Mouse (Mus musculus) heart, embryonic 13.5 days (tissue): ENCODE data around the gene Mtus2. TPM values are rescaled to one million over a fixed set of nuclear protein-coding genes. Genes with fewer than 3 reads are reported as not detected.
A peak's percentile ranks its signal among the peaks of the same experiment; 100 is the strongest.

ENCODE experiments used
- ATAC-seq: fragments of 200-750 bp; cut with Nextera tagmentation; 2 replicates; pipeline ENCODE4 v1.8.0; 2017; ENCODE audit warnings: moderate TSS enrichment; ENCODE audit not compliant: insufficient number of reproducible peaks, low FRiP score, low TSS enrichment; ENCODE audit errors: extremely low read depth
- H3K27ac ChIP-seq: fragments of 300-500 bp; sonication (generic); replicated peaks from 2 replicates; pipeline ENCODE4 v1.5.1; 2015; ENCODE audit warnings: moderate library complexity, mild to moderate bottlenecking, inconsistent platforms
- H3K27me3 ChIP-seq: fragments of 300-500 bp; sonication (generic); replicated peaks from 2 replicates; pipeline ENCODE4 v1.6.1; 2015; ENCODE audit warnings: mild to moderate bottlenecking, inconsistent platforms
- H3K36me3 ChIP-seq: fragments of 300-500 bp; sonication (generic); 2 replicates; pipeline ENCODE4 v1.6.1; 2015; ENCODE audit warnings: mild to moderate bottlenecking, inconsistent platforms
- H3K4me1 ChIP-seq: fragments of 300-500 bp; sonication (generic); 2 replicates; pipeline ENCODE4 v1.6.1; 2015; ENCODE audit warnings: inconsistent platforms
- H3K4me2 ChIP-seq: fragments of 300-500 bp; sonication (generic); 2 replicates; pipeline ENCODE4 v1.6.1; 2015; ENCODE audit warnings: inconsistent platforms, mild to moderate bottlenecking, moderate library complexity
- H3K4me3 ChIP-seq: fragments of 300-500 bp; sonication (generic); 2 replicates; pipeline ENCODE4 v1.5.1; 2015; ENCODE audit warnings: moderate library complexity, mild to moderate bottlenecking, inconsistent platforms
- H3K9ac ChIP-seq: fragments of 300-500 bp; sonication (generic); 2 replicates; pipeline ENCODE4 v1.6.1; 2015; ENCODE audit warnings: inconsistent platforms, mild to moderate bottlenecking, moderate library complexity
- H3K9me3 ChIP-seq: fragments of 300-500 bp; sonication (generic); 2 replicates; pipeline ENCODE4 v1.6.1; 2016; ENCODE audit warnings: inconsistent platforms
- WGBS: fragments of 180-500 bp; shearing (Covaris S2); methylation state at CpG from one replicate; pipeline ENCODE4 v1.1.7; 2015; ENCODE audit warnings: mixed read lengths; 5-methylcytosine and 5-hydroxymethylcytosine counted together
- polyA plus RNA-seq: library from polyadenylated mRNA; unstranded; fragments of >200 nt; fragmentation: Nextera tagmentation; extraction: Ambion mirVana; gene quantifications from 2 replicates; pipeline ENCODE4 v1.2.1, GENCODE M21; 2015

The Mtus2 gene
- polyA plus RNA-seq, 1 experiment from 2014 or later = 102 TPM

DNA sequence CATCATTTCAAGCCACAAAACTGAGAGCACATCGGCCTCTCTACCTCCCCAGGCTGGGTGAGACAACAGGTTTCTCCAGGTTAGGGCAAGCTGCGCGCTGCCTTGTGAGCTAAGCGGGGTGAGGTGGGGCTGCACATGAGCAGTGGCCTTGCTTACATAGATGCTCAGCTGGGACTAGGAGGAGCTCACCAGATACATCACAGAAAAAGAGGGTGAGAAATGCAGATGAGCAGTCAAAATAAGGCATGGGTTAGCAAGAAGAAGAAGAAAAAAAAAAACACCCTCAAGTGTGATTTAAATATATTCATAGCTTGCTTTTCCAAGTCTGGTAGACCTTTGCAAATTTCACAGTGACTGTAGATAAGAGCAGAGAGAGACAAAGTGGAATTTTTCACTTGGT is 254.7 kb downstream of the Mtus2 start:
- Histone ChIP-seq H3K27ac (no peak overlapping the region), H3K4me3 (no peak overlapping the region), H3K9ac (no peak overlapping the region), H3K36me3 (no peaks in the 10 kb centered on the region), H3K9me3 (no peaks in the 10 kb centered on the region; the same call in 1 of the 2 replicates), H3K4me2 (no peak overlapping the region), H3K4me1 (no peaks in the 10 kb centered on the region), H3K27me3 (no peaks in the 10 kb centered on the region)
- ATAC-seq = no peak
- 96% methylated on average over 4 of the region's 4 CpGs for WGBS

DNA sequence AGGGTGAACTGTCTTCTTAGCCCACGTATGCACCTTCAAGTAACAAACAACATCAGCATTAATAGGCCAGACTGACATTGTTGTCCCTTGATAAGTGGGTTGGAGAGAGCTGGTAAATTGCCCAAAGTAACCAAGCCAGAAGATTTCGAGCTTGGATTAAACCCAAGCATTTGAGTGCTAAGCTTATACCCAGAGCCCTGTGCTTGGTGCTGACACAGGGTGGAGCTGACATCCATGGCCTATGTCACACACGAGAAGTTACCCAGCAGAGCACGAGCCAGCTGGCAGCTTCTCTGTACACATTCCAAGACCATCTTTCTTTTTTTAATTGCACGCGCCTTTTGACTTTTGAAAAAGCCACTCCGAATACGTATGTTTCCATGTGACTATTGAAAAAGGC is 259.7 kb downstream of the Mtus2 start:
- no peak overlapping the region for H3K27ac ChIP-seq
- no peak overlapping the region for H3K9ac ChIP-seq
- no peaks in the 10 kb centered on the region for H3K4me1 ChIP-seq
- no peak overlapping the region for H3K4me2 ChIP-seq
- no peak overlapping the region for H3K4me3 ChIP-seq
- no peaks in the 10 kb centered on the region for H3K9me3 ChIP-seq
- 77% methylated on average over 8 of the region's 8 CpGs for WGBS
- no peaks in the 10 kb centered on the region for H3K27me3 ChIP-seq
- H3K36me3 ChIP-seq = no peaks in the 10 kb centered on the region
- no peak for ATAC-seq

DNA sequence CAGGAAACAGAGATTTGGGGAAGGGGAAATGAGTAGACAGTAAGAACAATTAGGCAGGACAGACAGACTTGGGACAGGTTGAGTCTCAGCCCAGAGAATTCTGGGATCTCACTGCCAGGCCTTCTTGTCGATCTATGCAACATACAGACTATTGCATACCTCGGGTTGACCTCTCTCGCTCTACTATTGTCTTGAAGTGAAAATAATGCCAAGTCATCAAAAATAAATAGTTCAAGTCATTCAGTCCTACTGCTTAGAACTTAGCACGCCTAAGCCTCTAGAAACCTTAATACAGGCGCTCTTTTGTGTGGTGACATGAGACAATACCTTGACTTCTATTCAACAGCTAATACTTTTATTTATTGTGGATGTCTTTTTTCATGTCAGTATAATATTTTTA is 265.8 kb downstream of the Mtus2 start:
- 78% methylated on average over 5 of the region's 5 CpGs for WGBS
- no peak for ATAC-seq

DNA sequence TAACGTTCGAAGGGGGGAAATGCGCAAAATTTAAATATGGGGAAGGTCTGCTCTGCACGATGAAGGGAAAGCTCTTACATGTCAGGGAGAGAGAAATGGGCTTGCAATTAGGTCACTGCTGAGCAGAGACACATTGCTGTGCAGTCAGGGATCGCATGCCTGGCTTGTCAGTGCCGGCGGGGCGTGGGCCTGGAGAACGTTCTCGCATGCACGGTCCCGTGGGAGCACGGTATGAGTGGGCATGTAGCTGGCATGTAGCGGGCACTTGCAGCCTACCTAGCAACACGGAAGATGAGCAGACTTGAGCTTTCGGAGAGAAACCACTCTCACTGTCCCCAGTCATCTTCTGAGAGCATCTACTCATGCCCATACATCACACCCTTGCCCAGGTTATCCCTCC is 266.9 kb downstream of the Mtus2 start:
- WGBS = 80% methylated on average over 16 of the region's 16 CpGs
- Histone ChIP-seq H3K9ac (no peak overlapping the region), H3K36me3 (no peaks in the 10 kb centered on the region), H3K4me2 (no peak overlapping the region), H3K27ac (no peak overlapping the region), H3K9me3 (no peaks in the 10 kb centered on the region), H3K27me3 (no peaks in the 10 kb centered on the region), H3K4me3 (no peak overlapping the region), H3K4me1 (no peaks in the 10 kb centered on the region)
- no peak for ATAC-seq

More for the DNA sequence above, 265.8 kb downstream of the Mtus2 start:
- H3K27ac ChIP-seq = no peak overlapping the region
- no peaks in the 10 kb centered on the region for H3K27me3 ChIP-seq
- no peak overlapping the region for H3K4me3 ChIP-seq
- H3K36me3 ChIP-seq = no peaks in the 10 kb centered on the region
- H3K9ac ChIP-seq = no peak overlapping the region
- no peak overlapping the region for H3K4me2 ChIP-seq
- H3K9me3 ChIP-seq = no peaks in the 10 kb centered on the region
- H3K4me1 ChIP-seq = no peaks in the 10 kb centered on the region

DNA sequence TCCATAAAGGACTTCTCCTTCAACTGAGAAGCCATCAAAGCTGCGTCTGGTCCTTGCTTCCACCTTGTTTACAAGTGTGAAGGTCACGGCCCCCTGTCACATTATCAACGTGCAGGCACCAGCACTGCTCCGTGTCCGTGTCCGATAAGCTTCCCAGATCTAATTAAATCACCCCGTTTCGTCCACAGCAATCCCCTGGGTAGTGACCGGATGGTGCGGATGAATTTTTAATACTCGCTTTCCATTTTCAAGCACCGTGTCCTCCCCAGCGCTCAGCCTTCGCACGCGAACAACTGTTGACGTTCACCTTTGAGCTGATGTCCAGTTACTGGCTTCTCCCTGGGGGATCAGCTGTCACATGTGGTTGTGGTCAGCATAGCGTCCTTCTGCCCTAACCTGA is 276.6 kb downstream of the Mtus2 start:
- Histone ChIP-seq H3K27me3 (peaks cover 4% of the 10 kb centered on the region; the same call in 1 of the 2 replicates), H3K9ac (no peak overlapping the region), H3K9me3 (no peaks in the 10 kb centered on the region), H3K36me3 (no peaks in the 10 kb centered on the region), H3K4me2 (no peak overlapping the region), H3K4me3 (no peak overlapping the region), H3K4me1 (no peaks in the 10 kb centered on the region), H3K27ac (no peak overlapping the region)
- no peak for ATAC-seq
- 81% methylated on average over 18 of the region's 18 CpGs for WGBS

DNA sequence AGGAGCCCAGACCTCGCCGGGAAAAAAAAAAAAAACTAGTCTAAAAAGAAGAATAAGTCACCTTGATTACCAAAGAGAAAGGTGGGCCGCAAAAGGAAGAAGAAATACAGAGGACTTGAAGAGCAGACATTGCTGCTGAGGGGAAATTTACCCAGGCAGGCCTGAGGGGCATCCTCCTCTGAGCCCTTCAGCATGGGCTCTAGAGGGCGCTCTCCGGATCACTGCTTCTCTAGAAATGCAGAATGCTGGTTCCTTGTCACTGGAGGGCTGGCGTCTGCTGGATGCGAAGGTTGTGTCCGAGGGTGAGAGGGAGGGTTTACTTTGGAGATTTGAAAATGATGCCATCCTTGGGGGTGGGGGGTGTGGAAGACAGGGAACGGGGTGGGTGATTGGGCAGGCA is 279.5 kb downstream of the Mtus2 start:
- no peak overlapping the region for H3K4me3 ChIP-seq
- 48% methylated on average over 9 of the region's 9 CpGs for WGBS
- no peaks in the 10 kb centered on the region for H3K36me3 ChIP-seq
- no peak overlapping the region for H3K9ac ChIP-seq
- no peak overlapping the region for H3K4me2 ChIP-seq
- H3K27me3 ChIP-seq = peaks cover 4% of the 10 kb centered on the region; the same call in 1 of the 2 replicates
- no peak for ATAC-seq
- no peaks in the 10 kb centered on the region; the same call in 1 of the 2 replicates for H3K9me3 ChIP-seq
- no peaks in the 10 kb centered on the region for H3K4me1 ChIP-seq
- no peak overlapping the region for H3K27ac ChIP-seq

DNA sequence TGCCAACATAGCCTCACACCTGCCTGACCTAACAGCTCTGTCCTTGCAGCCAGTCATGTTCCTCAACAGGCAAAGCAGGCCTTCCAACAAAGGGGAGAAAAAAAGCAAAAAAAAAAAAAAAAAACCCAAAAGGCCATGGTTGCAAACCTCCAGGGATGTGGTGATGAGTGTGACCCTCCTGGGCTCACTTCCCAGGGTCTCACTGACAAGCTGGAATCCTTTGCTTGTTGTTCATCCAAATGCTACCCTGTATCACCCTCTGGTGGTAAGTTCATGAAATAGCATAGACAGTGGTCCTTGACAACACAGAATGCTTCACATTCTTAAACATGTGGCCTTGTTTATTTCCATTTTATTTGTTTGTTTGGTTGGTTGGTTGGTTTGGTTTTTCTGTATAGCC is 281.9 kb downstream of the Mtus2 start:
- ATAC-seq = no peak
- H3K9me3 ChIP-seq = no peaks in the 10 kb centered on the region; the same call in 1 of the 2 replicates
- H3K27ac ChIP-seq = no peak overlapping the region
- no peak overlapping the region for H3K9ac ChIP-seq
- no peaks in the 10 kb centered on the region for H3K4me1 ChIP-seq
- H3K36me3 ChIP-seq = no peaks in the 10 kb centered on the region
- no peak overlapping the region for H3K4me3 ChIP-seq
- H3K27me3 ChIP-seq = peaks cover 4% of the 10 kb centered on the region; the same call in 1 of the 2 replicates
- H3K4me2 ChIP-seq = no peak overlapping the region

DNA sequence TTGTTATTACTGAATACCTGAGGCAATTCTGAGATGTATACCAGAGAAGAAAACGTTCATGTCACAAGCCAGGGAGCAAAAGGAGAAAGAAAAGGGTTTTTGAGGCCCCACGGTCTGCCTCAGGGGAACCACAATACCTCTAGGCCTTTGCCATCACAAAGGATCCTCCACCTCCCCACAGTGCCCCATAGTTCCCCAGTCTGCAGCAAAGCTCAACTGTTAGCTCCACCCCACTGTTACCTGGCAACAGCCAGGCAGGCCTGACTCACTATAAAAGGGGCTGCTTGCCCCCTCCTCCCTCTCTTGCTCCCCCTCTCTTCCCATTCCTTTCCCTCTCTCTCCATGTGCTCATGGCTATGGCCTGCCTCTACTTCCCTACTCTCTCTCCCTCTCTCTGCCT is 282.6 kb downstream of the Mtus2 start:
- Histone ChIP-seq H3K9me3 (no peaks in the 10 kb centered on the region; the same call in 1 of the 2 replicates), H3K4me3 (no peak overlapping the region), H3K36me3 (no peaks in the 10 kb centered on the region), H3K27ac (no peak overlapping the region), H3K4me1 (no peaks in the 10 kb centered on the region), H3K9ac (no peak overlapping the region), H3K27me3 (peaks cover 4% of the 10 kb centered on the region; the same call in 1 of the 2 replicates), H3K4me2 (no peak overlapping the region)
- ATAC-seq = no peak
- 41% methylated on average over 2 of the region's 2 CpGs for WGBS

DNA sequence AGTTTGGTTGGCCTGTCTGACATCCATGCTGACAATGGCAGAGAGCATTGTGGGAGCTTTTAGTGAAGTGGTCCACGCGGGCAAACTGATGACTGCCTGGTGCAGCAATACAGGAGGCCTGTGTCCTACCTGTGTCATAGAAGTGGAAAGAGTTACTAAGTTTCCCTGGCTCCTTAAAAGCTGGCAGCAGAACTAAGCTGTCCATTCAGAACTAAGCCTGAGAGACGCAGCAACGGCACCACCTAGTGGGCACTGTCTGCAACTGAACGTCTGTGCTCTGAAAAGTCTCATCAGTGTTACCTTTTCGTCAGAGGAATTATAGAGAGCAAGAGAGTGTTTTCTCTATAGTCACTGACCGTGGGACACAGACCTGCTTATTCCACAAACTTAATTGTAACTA is 284.8 kb downstream of the Mtus2 start:
- no peak for ATAC-seq
- no peaks in the 10 kb centered on the region for H3K36me3 ChIP-seq
- no peaks in the 10 kb centered on the region; the same call in 1 of the 2 replicates for H3K9me3 ChIP-seq
- H3K9ac ChIP-seq = no peak overlapping the region
- no peak overlapping the region for H3K4me3 ChIP-seq
- H3K4me2 ChIP-seq = no peak overlapping the region
- peaks cover 4% of the 10 kb centered on the region; the same call in 1 of the 2 replicates for H3K27me3 ChIP-seq
- no peak overlapping the region for H3K27ac ChIP-seq
- no peaks in the 10 kb centered on the region for H3K4me1 ChIP-seq
- 9% methylated on average over 7 of the region's 7 CpGs for WGBS

DNA sequence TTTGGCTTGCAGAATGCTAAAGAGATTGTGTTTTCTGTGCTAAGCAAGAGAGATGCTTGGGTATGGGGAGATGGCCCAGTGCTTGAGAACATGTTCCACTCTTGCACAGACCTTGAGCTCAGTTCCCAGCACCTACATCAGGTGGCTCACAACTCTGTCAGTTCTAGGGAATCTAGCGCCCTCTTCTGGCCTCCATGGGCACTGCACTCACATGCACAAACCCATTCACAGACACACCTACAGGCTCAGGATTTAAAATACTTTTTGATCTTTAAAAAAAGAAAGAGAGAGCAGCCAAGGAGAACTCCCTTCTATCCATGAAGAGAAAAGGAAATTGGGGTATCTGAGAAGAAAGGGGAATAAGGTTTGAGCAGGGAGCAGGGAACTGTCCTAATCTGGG is 287.4 kb downstream of the Mtus2 start:
- Histone ChIP-seq H3K27me3 (no peaks in the 10 kb centered on the region), H3K4me3 (no peak overlapping the region), H3K36me3 (no peaks in the 10 kb centered on the region), H3K9ac (no peak overlapping the region), H3K4me1 (peaks cover 16% of the 10 kb centered on the region), H3K4me2 (no peak overlapping the region), H3K9me3 (no peaks in the 10 kb centered on the region; the same call in 1 of the 2 replicates), H3K27ac (no peak overlapping the region)
- 25% methylated on average over 1 of the region's 1 CpGs for WGBS
- no peak for ATAC-seq

DNA sequence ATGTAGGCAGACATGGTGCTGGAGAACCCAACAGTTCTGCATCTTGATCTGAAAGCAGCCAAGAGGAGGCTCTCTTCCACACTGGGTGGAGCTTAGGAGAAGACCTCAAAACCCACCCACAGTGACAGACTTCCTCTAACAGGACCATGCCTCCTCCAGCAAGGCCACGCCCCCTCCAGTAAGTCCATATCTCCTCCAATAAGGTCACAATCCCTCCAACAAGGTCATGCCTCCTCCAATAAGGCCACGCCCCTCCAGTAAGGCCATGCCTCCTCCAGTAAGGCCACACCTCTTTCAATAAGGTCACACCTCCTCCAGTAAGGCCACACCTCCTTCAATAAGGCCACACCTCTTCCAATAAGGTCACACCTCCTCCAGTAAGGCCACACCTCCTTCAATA is 288.3 kb downstream of the Mtus2 start:
- Histone ChIP-seq H3K4me1 (peaks cover 16% of the 10 kb centered on the region), H3K4me3 (no peak overlapping the region), H3K9me3 (no peaks in the 10 kb centered on the region; the same call in 1 of the 2 replicates), H3K9ac (no peak overlapping the region), H3K27me3 (no peaks in the 10 kb centered on the region), H3K4me2 (no peak overlapping the region), H3K27ac (no peak overlapping the region), H3K36me3 (no peaks in the 10 kb centered on the region)
- WGBS = 72% methylated on average over 2 of the region's 2 CpGs
- ATAC-seq = no peak

DNA sequence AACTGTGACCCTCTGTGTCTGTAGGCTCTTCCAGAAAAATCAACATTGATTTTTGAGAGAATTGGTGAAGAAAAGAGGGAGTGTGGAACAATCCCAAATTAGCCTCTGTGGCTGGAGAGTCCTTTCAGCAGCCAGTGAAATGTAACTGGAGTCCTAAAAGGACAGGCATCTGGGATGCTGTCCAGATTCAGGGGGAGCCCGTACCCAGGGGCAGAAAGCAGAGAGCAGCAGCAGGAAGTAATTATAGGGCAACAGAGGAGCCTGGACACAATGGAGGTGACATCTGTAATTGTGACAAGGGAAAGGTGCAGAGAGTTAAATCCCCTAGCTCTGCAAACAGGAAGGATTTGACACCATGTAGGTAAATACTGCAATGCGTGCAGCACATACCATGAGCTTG is 291.1 kb downstream of the Mtus2 start:
- H3K4me1 ChIP-seq = peaks cover 32% of the 10 kb centered on the region
- no peak for ATAC-seq
- no peak overlapping the region for H3K4me2 ChIP-seq
- WGBS = 25% methylated on average over 2 of the region's 2 CpGs
- H3K9me3 ChIP-seq = 0 out of 2 replicates have a peak, but pooled peaks cover 10% of the 10 kb centered on the region
- no peaks in the 10 kb centered on the region for H3K36me3 ChIP-seq
- peak overlapping the region; percentile 30 for H3K27ac ChIP-seq
- H3K4me3 ChIP-seq = no peak overlapping the region
- H3K27me3 ChIP-seq = no peaks in the 10 kb centered on the region
- H3K9ac ChIP-seq = no peak overlapping the region
